Mouse (Mus musculus) olfactory bulb, adult 2 months (tissue): ENCODE measurements around the gene Dhcr24.

Experiments
- CTCF ChIP-seq: fragments of 200-500 bp; IDR thresholded peaks from 2 replicates; pipeline ENCODE4 v1.5.1; 2012; ENCODE audit warnings: low read depth, mild to moderate bottlenecking, low read length, moderate library complexity; ENCODE audit not compliant: insufficient read depth
- POLR2A ChIP-seq: fragments of 200-500 bp; IDR thresholded peaks from 2 replicates; pipeline ENCODE4 v1.6.1; 2012; ENCODE audit warnings: mild to moderate bottlenecking, low read depth, low read length, moderate library complexity; ENCODE audit not compliant: insufficient read depth

DNA sequence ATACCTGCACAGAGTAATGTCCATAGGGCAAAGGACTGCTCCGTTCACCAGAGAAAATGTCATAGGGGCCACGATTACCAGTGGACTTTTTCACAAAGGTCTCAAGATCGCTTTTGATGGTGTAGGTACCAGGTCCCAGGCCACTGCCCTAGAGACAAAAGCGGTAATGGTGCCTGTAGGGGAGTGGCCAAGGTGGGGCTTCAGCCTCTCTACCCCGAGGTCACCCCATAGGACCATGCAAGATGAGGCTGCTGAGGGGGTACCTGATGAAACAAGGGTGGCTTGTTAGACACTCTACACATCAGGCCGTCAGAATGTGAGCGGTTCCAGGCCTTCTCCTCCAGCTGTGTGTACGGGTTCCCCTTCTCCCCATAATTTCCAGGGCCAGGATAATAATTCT is 52.3 kb downstream of the Dhcr24 start:
- no peak for TF ChIP-seq POLR2A
- TF ChIP-seq CTCF, result no peak
